8 mouse cellular contexts compared by ENCODE assay signal in the genomic region with DNA sequence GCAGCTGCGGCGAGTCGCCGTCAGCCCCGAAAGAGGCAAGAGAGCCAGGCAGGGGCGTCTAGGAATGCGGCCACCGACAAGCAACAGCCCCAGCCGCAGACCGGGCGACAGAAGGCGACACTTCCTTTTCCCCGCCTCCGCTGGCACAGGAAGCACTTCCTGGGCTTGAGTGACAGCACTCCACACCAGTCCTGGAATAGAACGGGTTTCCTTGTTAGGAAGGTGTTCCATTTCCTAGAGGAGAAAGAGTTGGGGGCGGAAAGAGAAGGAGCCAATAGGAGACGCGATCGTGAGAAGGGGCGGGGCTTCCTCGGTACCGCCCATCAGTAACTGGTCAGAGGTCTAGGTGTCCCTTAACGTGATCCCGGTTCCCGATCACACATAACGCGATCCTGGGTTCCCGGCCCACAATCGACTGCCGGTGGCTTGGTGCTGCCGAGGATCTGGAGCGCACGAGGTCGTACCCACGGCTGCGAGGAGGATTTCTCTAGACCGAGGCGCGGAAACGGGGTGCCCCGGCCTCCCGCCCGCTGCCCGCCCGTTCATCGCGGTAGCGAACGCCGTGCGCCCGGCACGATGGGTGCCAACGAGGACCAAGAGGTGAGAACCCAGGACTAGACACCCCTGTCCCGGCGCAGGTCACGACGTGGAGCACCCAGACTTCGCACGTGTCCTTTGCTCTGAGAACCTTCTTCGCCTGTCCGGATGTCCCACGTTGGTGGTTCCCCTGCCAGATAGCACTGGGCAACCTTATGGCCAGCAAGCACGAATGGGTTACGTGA. TPM values are rescaled to one million over a fixed set of nuclear protein-coding genes. Genes with fewer than 3 reads are reported as not detected.
DNase-seq lines count a peak whose midpoint lies in the region; ATAC-seq lines count a peak whose summit lies in the region.

Trappc11 (minus strand) TSS at position 127 of the 782 bp plus-strand sequence.
Rwdd4a (plus strand) TSS at position 321 of the 782 bp plus-strand sequence.

- ATAC-seq in inflammation-experienced regulatory T-cells, adult 6 months = peak; percentile 99
- peak; percentile 100 for ATAC-seq in megakaryocyte-erythroid progenitor cell, adult 5-6 weeks (replicated peaks; ENCODE audit: low FRiP score, low TSS enrichment, poor library complexity, severe bottlenecking)

- intact Hi-C loops in gastrocnemius, postnatal 14 days (cut with DNase I; ENCODE audit: low total_unique reads) = no loop called here
- intact Hi-C loops in left cerebral cortex, postnatal 10 days (cut with DNase I) = loop anchor here (5.0 to 10.0 kb wide), 3 partner anchors 139 to 311 kb away; no protein-coding TSS in a partner anchor

- DNase-seq in adrenal gland, adult (ENCODE audit: inconsistent age in 2 of 2, low spot score in 1 of 2) = peak; percentile 96 to 99
- DNase-seq in embryo, embryonic 10.5 days (ENCODE audit: low spot score) = peak; percentile 99
- DNase-seq in gastrocnemius, postnatal 14 days = peak; percentile 94
- DNase-seq in left cerebral cortex, postnatal 10 days (ENCODE audit: extremely low spot score in 1 of 2, low spot score in 2 of 2) = peak; percentile 96 to 98
- DNase-seq in right cerebral cortex, postnatal 25 days = peak; percentile 95
- DNase-seq in urinary bladder, postnatal 4 days (ENCODE audit: low spot score in 2 of 2) = peak; percentile 91 to 93

RNA-seq across cellular contexts. Expression of gene Trappc11, which starts in this region (rescaled TPM):
- total RNA-seq in gastrocnemius, postnatal 14 days (2021) = 10 to 100 TPM; 16.3 to 17.5 TPM
- 10 to 100 TPM; 18.8 to 23.3 (median 20.9) TPM for polyA plus RNA-seq in inflammation-experienced regulatory T-cells, adult 6 months (2017; shearing (Covaris generic))
- 10 to 100 TPM; 51.4 to 54.0 TPM for total RNA-seq in left cerebral cortex, postnatal 10 days (2021)
- total RNA-seq in megakaryocyte-erythroid progenitor cell, adult 5-6 weeks (2014; fragmentation: Nextera tagmentation) = 23.8 and 34.0 TPM in 2 replicates
- 33.0 and 42.8 TPM in 2 replicates for total RNA-seq in megakaryocyte-erythroid progenitor cell, adult 5-6 weeks (2017)

RNA-seq across cellular contexts. Expression of gene Rwdd4a, which starts in this region (rescaled TPM):
- 10 to 100 TPM; 27.2 to 32.5 TPM for total RNA-seq in gastrocnemius, postnatal 14 days (2021)
- 10 to 100 TPM; 17.3 to 21.5 (median 21.0) TPM for polyA plus RNA-seq in inflammation-experienced regulatory T-cells, adult 6 months (2017; shearing (Covaris generic))
- total RNA-seq in left cerebral cortex, postnatal 10 days (2021) = 10 to 100 TPM; 24.4 to 29.4 TPM
- total RNA-seq in megakaryocyte-erythroid progenitor cell, adult 5-6 weeks (2014; fragmentation: Nextera tagmentation) = 39.0 and 57.0 TPM in 2 replicates
- 29.7 and 52.0 TPM in 2 replicates for total RNA-seq in megakaryocyte-erythroid progenitor cell, adult 5-6 weeks (2017)

Comparison
In these comparisons a context has a peak if more than half of its experiments do, and no peak if none do; other contexts are left out.
1. Peak in every context shown above with its lines: DNase-seq and ATAC-seq.